Mouse (Mus musculus): ENCODE data around the gene Usp8.

Usp8 gene

GRCm38 (mm10) chr2:126706759-126707437 lies at the start of gene Usp8:
Usp8 (plus strand) TSS chr2:126707328.
- Histone ChIP-seq H3K4me1 (replicated peaks; ENCODE audit: low read depth, low read length) (peaks cover 31% of the 10 kb centered on the region), H3K27me3 (ENCODE audit: insufficient read depth, low read length) (peaks cover under 1% of the 10 kb centered on the region; the same call in 1 of the 2 replicates), H3K9me3 (ENCODE audit: low read length) (no peaks in the 10 kb centered on the region), H3K36me3 (ENCODE audit: insufficient read depth, low read length) (peaks cover 8% of the 10 kb centered on the region), H3K4me3 (replicated peaks; ENCODE audit: low read length) (peak within 1 kb of the TSS; percentile 96)
- no peak for TF ChIP-seq CTCF (conservative IDR thresholded peaks at IDR 0.05; ENCODE audit: low read length)
- no peak for TF ChIP-seq POU5F1 (IDR thresholded peaks at IDR 0.05; ENCODE audit: borderline replicate concordance, low read length)
- TF ChIP-seq NANOG (IDR thresholded peaks at IDR 0.05; ENCODE audit: borderline replicate concordance, low read length): no peak

GRCm38 (mm10) chr2:126663481-126663880 lies 43.6 kb upstream of the Usp8 start:
- H3K4me1 ChIP-seq (replicated peaks; ENCODE audit: low read depth, low read length): peaks cover 20% of the 10 kb centered on the region
- no peaks in the 10 kb centered on the region for H3K9me3 ChIP-seq (ENCODE audit: low read length)
- TF ChIP-seq NANOG (IDR thresholded peaks at IDR 0.05; ENCODE audit: borderline replicate concordance, low read length): no peak
- TF ChIP-seq CTCF (conservative IDR thresholded peaks at IDR 0.05; ENCODE audit: low read length): peak; percentile 70
- H3K36me3 ChIP-seq (ENCODE audit: insufficient read depth, low read length): peaks cover 16% of the 10 kb centered on the region
- no peak overlapping the region for H3K4me3 ChIP-seq (replicated peaks; ENCODE audit: low read length)
- no peaks in the 10 kb centered on the region for H3K27me3 ChIP-seq (ENCODE audit: insufficient read depth, low read length)

- TF ChIP-seq CTCF (conservative IDR thresholded peaks at IDR 0.05; ENCODE audit: low read length): no peak
- no peak for TF ChIP-seq POU5F1 (IDR thresholded peaks at IDR 0.05; ENCODE audit: borderline replicate concordance, low read length)
- no peak for TF ChIP-seq NANOG (IDR thresholded peaks at IDR 0.05; ENCODE audit: borderline replicate concordance, low read length)
Observed at GRCm38 (mm10) chr2:126665984-126666383, 41.1 kb upstream of the Usp8 start.

GRCm38 (mm10) chr2:126668621-126669252 lies 38.4 kb upstream of the Usp8 start:
- Histone ChIP-seq H3K4me3 (replicated peaks; ENCODE audit: low read length) (no peak overlapping the region), H3K4me1 (replicated peaks; ENCODE audit: low read depth, low read length) (peaks cover 60% of the 10 kb centered on the region), H3K9me3 (ENCODE audit: low read length) (no peaks in the 10 kb centered on the region), H3K36me3 (ENCODE audit: insufficient read depth, low read length) (peaks cover 25% of the 10 kb centered on the region), H3K27me3 (ENCODE audit: insufficient read depth, low read length) (no peaks in the 10 kb centered on the region)
- TF ChIP-seq CTCF (conservative IDR thresholded peaks at IDR 0.05; ENCODE audit: low read length) (no peak), POU5F1 (IDR thresholded peaks at IDR 0.05; ENCODE audit: borderline replicate concordance, low read length) (no peak), NANOG (IDR thresholded peaks at IDR 0.05; ENCODE audit: borderline replicate concordance, low read length) (no peak)

More at GRCm38 (mm10) chr2:126665984-126666383, 41.1 kb upstream of the Usp8 start:
- peaks cover 16% of the 10 kb centered on the region for H3K36me3 ChIP-seq (ENCODE audit: insufficient read depth, low read length)
- H3K4me1 ChIP-seq (replicated peaks; ENCODE audit: low read depth, low read length): peaks cover 32% of the 10 kb centered on the region
- H3K9me3 ChIP-seq (ENCODE audit: low read length): no peaks in the 10 kb centered on the region
- no peaks in the 10 kb centered on the region for H3K27me3 ChIP-seq (ENCODE audit: insufficient read depth, low read length)
- no peak overlapping the region for H3K4me3 ChIP-seq (replicated peaks; ENCODE audit: low read length)

- H3K27me3 ChIP-seq (ENCODE audit: insufficient read depth, low read length): no peaks in the 10 kb centered on the region
- peak overlapping the region; percentile 94 for H3K4me3 ChIP-seq (replicated peaks; ENCODE audit: low read length)
- peaks cover 10% of the 10 kb centered on the region; the same call in 1 of the 2 replicates for H3K36me3 ChIP-seq (ENCODE audit: insufficient read depth, low read length)
- H3K9me3 ChIP-seq (ENCODE audit: low read length): no peaks in the 10 kb centered on the region
- TF ChIP-seq CTCF (conservative IDR thresholded peaks at IDR 0.05; ENCODE audit: low read length) (no peak), POU5F1 (IDR thresholded peaks at IDR 0.05; ENCODE audit: borderline replicate concordance, low read length) (no peak), NANOG (IDR thresholded peaks at IDR 0.05; ENCODE audit: borderline replicate concordance, low read length) (no peak)
- H3K4me1 ChIP-seq (replicated peaks; ENCODE audit: low read depth, low read length): peaks cover 64% of the 10 kb centered on the region
Observed at GRCm38 (mm10) chr2:126673317-126674242, 33.5 kb upstream of the Usp8 start.

- peak overlapping the region; percentile 94 for H3K4me3 ChIP-seq (replicated peaks; ENCODE audit: low read length)
- TF ChIP-seq CTCF (conservative IDR thresholded peaks at IDR 0.05; ENCODE audit: low read length) (no peak), NANOG (IDR thresholded peaks at IDR 0.05; ENCODE audit: borderline replicate concordance, low read length) (no peak), POU5F1 (IDR thresholded peaks at IDR 0.05; ENCODE audit: borderline replicate concordance, low read length) (no peak)
- H3K36me3 ChIP-seq (ENCODE audit: insufficient read depth, low read length): peaks cover 10% of the 10 kb centered on the region; the same call in 1 of the 2 replicates
- no peaks in the 10 kb centered on the region for H3K27me3 ChIP-seq (ENCODE audit: insufficient read depth, low read length)
- H3K9me3 ChIP-seq (ENCODE audit: low read length): no peaks in the 10 kb centered on the region
- peaks cover 66% of the 10 kb centered on the region for H3K4me1 ChIP-seq (replicated peaks; ENCODE audit: low read depth, low read length)
Observed at GRCm38 (mm10) chr2:126674441-126675168, 32.5 kb upstream of the Usp8 start.

GRCm38 (mm10) chr2:126675169-126676121 lies 31.7 kb upstream of the Usp8 start:
- H3K4me1 ChIP-seq (replicated peaks; ENCODE audit: low read depth, low read length): peaks cover 60% of the 10 kb centered on the region
- H3K36me3 ChIP-seq (ENCODE audit: insufficient read depth, low read length): peaks cover 10% of the 10 kb centered on the region; the same call in 1 of the 2 replicates
- TF ChIP-seq NANOG (IDR thresholded peaks at IDR 0.05; ENCODE audit: borderline replicate concordance, low read length): no peak
- TF ChIP-seq CTCF (conservative IDR thresholded peaks at IDR 0.05; ENCODE audit: low read length): no peak
- no peak for TF ChIP-seq POU5F1 (IDR thresholded peaks at IDR 0.05; ENCODE audit: borderline replicate concordance, low read length)
- no peaks in the 10 kb centered on the region for H3K9me3 ChIP-seq (ENCODE audit: low read length)
- peak overlapping the region; percentile 94 for H3K4me3 ChIP-seq (replicated peaks; ENCODE audit: low read length)
- H3K27me3 ChIP-seq (ENCODE audit: insufficient read depth, low read length): no peaks in the 10 kb centered on the region

Data from E14TG2a.4 (cell line).